Mouse (Mus musculus) stomach, embryonic 14.5 days (tissue): ENCODE results near the gene Banp. TPM values are rescaled to one million over a fixed set of nuclear protein-coding genes. Genes with fewer than 3 reads are reported as not detected.

Source experiments
- ATAC-seq: fragments of 200-750 bp; cut with Nextera tagmentation; 2 replicates; pipeline ENCODE4 v1.8.0; 2017; ENCODE audit warnings: low read depth, moderate TSS enrichment; ENCODE audit not compliant: insufficient number of reproducible peaks, insufficient read depth, low FRiP score
- H3K27ac ChIP-seq: fragments of 300-500 bp; sonication (generic); 2 replicates; pipeline ENCODE4 v1.5.1; 2014; ENCODE audit warnings: mild to moderate bottlenecking, low read length, moderate library complexity, mixed read lengths
- H3K27me3 ChIP-seq: fragments of 300-500 bp; sonication (generic); 2 replicates; pipeline ENCODE4 v1.6.1; 2014; ENCODE audit warnings: low read length, control low read depth, mixed read lengths; ENCODE audit not compliant: control insufficient read depth, insufficient read depth
- H3K36me3 ChIP-seq: fragments of 300-500 bp; sonication (generic); 2 replicates; pipeline ENCODE4 v1.6.1; 2014; ENCODE audit warnings: mild to moderate bottlenecking, control low read depth, low read length, moderate library complexity, mixed read lengths; ENCODE audit not compliant: control insufficient read depth, insufficient read depth
- H3K4me1 ChIP-seq: fragments of 300-500 bp; sonication (generic); 2 replicates; pipeline ENCODE4 v1.6.1; 2014; ENCODE audit warnings: low read length, control low read depth, mixed read lengths; ENCODE audit not compliant: control insufficient read depth, insufficient read depth
- H3K4me2 ChIP-seq: fragments of 300-500 bp; sonication (generic); replicated peaks from 2 replicates; pipeline ENCODE4 v1.6.1; 2014; ENCODE audit warnings: low read depth, low read length, control low read depth
- H3K4me3 ChIP-seq: fragments of 300-500 bp; sonication (generic); 2 replicates; pipeline ENCODE4 v1.5.1; 2014; ENCODE audit warnings: low read depth, low read length, control low read depth
- H3K9ac ChIP-seq: fragments of 300-500 bp; sonication (generic); replicated peaks from 2 replicates; pipeline ENCODE4 v1.6.1; 2014; ENCODE audit warnings: low read depth, mild to moderate bottlenecking, control low read depth, low read length, moderate library complexity, mixed read lengths
- H3K9me3 ChIP-seq: fragments of 300-500 bp; sonication (generic); 2 replicates; pipeline ENCODE4 v1.6.1; 2016; ENCODE audit warnings: low read depth, low read length, control low read depth; ENCODE audit not compliant: control insufficient read depth
- WGBS: fragments of 180-500 bp; shearing (Covaris S2); extraction: QIAGEN DNeasy Blood & Tissue Kit; methylation state at CpG from one replicate; pipeline ENCODE4 v1.1.7; 2014; 5-methylcytosine and 5-hydroxymethylcytosine counted together
- polyA plus RNA-seq: library from polyadenylated mRNA; unstranded; fragments of >200 nt; fragmentation: Nextera tagmentation; extraction: Ambion mirVana; gene quantifications from 2 replicates; pipeline ENCODE4 v1.2.1, GENCODE M21; 2014

Banp gene
- polyA plus RNA-seq, 1 experiment from 2014 or later = 42.4 TPM

DNA sequence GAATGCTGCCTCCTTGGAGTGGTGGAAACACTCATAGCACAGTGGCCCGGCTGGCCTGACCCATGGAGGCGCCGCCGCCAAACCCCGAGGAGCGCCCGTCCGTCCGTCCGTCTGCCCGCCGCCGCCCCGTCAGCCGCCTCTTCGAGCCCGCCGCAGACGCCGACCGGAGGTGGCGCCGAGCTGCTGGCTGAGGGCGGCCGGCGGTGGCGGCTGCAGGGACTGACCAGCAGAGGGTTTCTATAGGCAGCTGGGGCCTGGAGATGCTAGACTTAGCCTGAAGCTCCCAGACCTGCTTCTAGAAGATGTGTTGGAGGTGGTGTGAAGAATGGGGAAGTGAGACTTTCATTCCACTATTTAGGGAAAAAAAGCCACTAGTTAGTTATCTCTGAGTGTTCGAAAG is 24.4 kb downstream of the Banp start:
- no peak for ATAC-seq
- no peak overlapping the region for H3K27ac ChIP-seq
- 90% methylated on average over 28 of the region's 28 CpGs for WGBS

DNA sequence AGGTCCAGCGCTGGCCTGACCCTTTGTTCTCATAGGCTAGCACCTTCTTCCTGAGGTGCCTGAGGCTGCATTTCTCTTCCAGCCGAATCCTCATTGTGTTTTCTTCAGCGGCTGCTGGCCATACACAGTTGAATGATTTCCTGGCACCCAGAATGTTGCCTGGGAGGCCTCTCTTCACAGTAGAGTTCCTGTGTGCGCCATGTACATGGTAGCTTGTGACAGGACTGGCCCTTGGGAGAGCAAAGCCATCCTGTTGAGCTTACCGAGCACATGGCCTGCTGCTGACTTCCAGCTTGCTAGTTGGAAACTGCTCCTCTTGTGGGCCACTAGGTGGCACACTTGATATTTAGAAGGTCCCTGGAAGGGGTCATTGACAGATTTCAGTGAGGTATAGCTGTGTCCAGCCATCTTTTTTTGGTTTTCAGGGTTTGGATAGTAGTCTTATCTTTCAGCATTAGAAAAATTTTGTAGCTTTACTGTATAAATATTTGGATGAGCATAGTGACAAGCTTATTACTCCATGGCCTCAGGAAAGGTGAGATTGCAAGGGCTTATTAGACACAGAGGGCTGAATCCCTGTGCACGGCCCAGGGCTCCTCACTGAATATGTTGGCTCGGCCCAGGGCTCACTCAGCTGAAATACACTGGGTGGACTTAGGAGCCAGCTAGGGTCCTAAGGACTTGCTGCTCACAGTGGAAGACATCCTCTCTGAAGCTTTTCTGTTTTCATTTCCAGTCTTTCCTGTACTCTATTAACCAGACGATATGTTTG is 28.5 kb downstream of the Banp start:
- no peaks in the 10 kb centered on the region for H3K27me3 ChIP-seq
- WGBS = 67% methylated on average over 8 of the region's 8 CpGs
- H3K27ac ChIP-seq = no peak overlapping the region
- H3K4me3 ChIP-seq = no peak overlapping the region
- no peak overlapping the region for H3K4me2 ChIP-seq
- peaks cover 64% of the 10 kb centered on the region for H3K36me3 ChIP-seq
- H3K4me1 ChIP-seq = no peaks in the 10 kb centered on the region
- no peak overlapping the region for H3K9ac ChIP-seq
- H3K9me3 ChIP-seq = no peaks in the 10 kb centered on the region
- ATAC-seq = peak; percentile 61; the same call in 1 of the 2 replicates

More for the DNA sequence above, 24.4 kb downstream of the Banp start:
- H3K4me3 ChIP-seq = no peak overlapping the region
- no peak overlapping the region for H3K4me2 ChIP-seq
- no peaks in the 10 kb centered on the region for H3K27me3 ChIP-seq
- no peak overlapping the region for H3K9ac ChIP-seq
- H3K9me3 ChIP-seq = no peaks in the 10 kb centered on the region
- peaks cover 36% of the 10 kb centered on the region for H3K36me3 ChIP-seq
- no peaks in the 10 kb centered on the region for H3K4me1 ChIP-seq

DNA sequence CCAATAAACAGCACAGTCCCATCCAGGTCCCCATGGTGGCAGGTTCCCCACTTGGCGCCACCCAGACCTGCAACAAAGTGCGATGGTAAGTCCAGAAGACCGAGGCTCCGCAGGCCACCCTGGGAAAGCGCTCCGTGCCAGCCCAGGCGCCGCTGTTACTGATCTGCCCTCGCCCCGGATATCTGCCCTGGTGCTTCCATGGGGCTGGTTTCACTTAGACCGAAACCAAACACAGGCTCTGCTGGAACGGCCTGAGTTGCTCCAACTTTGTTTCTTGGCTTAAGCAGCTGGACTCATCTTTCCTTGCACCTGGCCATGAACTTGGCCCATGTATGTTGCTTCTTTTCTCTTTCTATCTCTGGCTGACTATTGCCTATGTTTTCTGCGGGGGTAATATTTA is 29.1 kb downstream of the Banp start:
- no peak for ATAC-seq
- H3K27me3 ChIP-seq = no peaks in the 10 kb centered on the region
- H3K4me1 ChIP-seq = no peaks in the 10 kb centered on the region
- no peak overlapping the region for H3K9ac ChIP-seq
- peaks cover 67% of the 10 kb centered on the region for H3K36me3 ChIP-seq
- WGBS = 97% methylated on average over 13 of the region's 13 CpGs
- H3K9me3 ChIP-seq = no peaks in the 10 kb centered on the region
- no peak overlapping the region for H3K4me2 ChIP-seq
- no peak overlapping the region for H3K27ac ChIP-seq
- H3K4me3 ChIP-seq = no peak overlapping the region

DNA sequence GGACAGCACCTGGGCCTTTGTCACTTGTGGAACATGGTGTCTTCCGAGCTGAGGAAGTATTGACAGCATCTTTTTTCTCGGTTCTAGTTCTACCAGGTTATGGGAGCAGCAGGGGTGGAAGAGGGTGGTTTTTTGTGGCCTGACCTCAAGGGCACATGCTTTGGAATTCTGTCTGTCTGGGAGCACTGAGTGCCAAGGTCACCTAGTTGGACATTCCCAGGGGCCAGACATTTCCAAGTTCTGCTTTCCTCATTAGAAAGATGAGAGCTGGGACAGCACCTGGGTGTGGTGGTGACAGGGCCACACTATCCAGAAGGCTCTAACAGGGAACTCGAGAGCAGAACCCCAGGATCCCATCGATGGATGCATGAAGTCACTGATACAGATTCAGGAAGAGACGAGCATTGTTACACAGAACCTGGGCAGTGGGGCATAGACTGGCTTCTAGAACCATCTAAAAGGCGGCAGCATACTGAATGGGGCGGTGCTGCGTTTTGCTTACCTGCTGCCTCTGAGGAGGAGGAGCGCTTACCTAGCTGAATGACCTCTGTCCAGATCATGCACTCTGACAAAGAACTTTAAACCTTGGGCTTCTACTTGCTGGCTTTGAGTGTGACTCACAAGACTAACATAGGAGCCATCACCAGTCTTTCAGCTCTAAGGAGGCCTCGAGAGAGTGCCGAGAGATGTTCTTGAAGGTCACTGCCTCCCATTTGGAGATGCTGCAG is 31.4 kb downstream of the Banp start:
- no peaks in the 10 kb centered on the region for H3K9me3 ChIP-seq
- ATAC-seq = no peak
- H3K4me1 ChIP-seq = no peaks in the 10 kb centered on the region
- H3K4me3 ChIP-seq = no peak overlapping the region
- H3K9ac ChIP-seq = no peak overlapping the region
- no peak overlapping the region for H3K27ac ChIP-seq
- H3K27me3 ChIP-seq = no peaks in the 10 kb centered on the region
- no peak overlapping the region for H3K4me2 ChIP-seq
- WGBS = 92% methylated on average over 11 of the region's 11 CpGs
- H3K36me3 ChIP-seq = peaks cover 53% of the 10 kb centered on the region

DNA sequence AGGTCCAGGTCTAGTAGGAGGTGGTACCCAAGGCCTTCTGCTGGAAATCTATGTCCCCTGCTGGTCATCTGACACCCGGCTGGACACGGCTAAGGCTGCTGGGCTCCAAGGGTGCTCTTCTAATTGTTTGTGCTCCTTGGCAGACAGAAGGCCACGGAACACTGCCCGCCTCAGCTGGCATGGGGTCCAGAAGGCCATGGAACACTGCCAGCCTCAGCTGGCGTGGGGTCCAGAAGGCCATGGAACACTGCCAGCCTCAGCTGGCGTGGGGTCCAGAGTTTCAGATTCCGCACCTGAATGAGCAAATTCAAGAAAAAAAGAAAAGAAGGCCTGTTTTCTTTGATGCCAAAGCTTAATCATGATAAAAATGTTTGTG is 32.0 kb downstream of the Banp start:
- Histone ChIP-seq H3K36me3 (peaks cover 47% of the 10 kb centered on the region), H3K9me3 (no peaks in the 10 kb centered on the region), H3K4me1 (no peaks in the 10 kb centered on the region), H3K27ac (no peak overlapping the region), H3K27me3 (no peaks in the 10 kb centered on the region), H3K4me3 (no peak overlapping the region), H3K4me2 (no peak overlapping the region), H3K9ac (no peak overlapping the region)
- ATAC-seq = no peak
- 93% methylated on average over 7 of the region's 7 CpGs for WGBS

- WGBS = 97% methylated on average over 3 of the region's 3 CpGs
- ATAC-seq = no peak
- H3K4me2 ChIP-seq = no peak overlapping the region
- no peaks in the 10 kb centered on the region for H3K9me3 ChIP-seq
- no peaks in the 10 kb centered on the region for H3K27me3 ChIP-seq
- no peak overlapping the region for H3K27ac ChIP-seq
- no peak overlapping the region for H3K9ac ChIP-seq
- H3K4me1 ChIP-seq = no peaks in the 10 kb centered on the region
- H3K36me3 ChIP-seq = peaks cover 29% of the 10 kb centered on the region
- H3K4me3 ChIP-seq = no peak overlapping the region
These were observed 36.1 kb downstream of the Banp start for GRCm38 (mm10) chr8:121985673-121986072.

DNA sequence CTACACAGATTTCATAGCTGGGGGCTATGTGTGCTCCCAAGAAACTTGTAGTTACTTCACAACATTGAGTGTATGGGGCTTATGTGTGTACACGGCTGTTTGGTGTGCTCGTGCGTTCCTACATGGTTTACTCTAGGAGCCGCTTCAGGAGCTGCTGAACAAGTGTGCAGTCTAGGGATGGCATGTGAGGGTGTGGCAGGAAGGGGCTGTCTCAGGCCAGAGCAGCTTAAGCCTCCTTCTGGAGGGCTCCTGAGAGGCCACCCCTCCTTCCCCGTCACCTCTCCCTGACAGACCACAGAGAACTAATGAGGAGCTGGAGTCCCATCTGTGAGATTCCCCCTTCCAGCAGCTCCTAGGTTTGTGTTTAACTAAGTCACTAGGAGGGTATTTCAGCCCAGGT is 38.3 kb downstream of the Banp start:
- Histone ChIP-seq H3K27me3 (no peaks in the 10 kb centered on the region), H3K36me3 (peaks cover 27% of the 10 kb centered on the region), H3K4me3 (no peak overlapping the region), H3K4me2 (no peak overlapping the region), H3K9me3 (no peaks in the 10 kb centered on the region), H3K4me1 (no peaks in the 10 kb centered on the region), H3K9ac (no peak overlapping the region), H3K27ac (no peak overlapping the region)
- no peak for ATAC-seq
- WGBS = 83% methylated on average over 5 of the region's 5 CpGs

- no peak overlapping the region for H3K27ac ChIP-seq
- no peaks in the 10 kb centered on the region for H3K4me1 ChIP-seq
- H3K9ac ChIP-seq = no peak overlapping the region
- H3K4me2 ChIP-seq = no peak overlapping the region
- no peaks in the 10 kb centered on the region for H3K9me3 ChIP-seq
- peaks cover 28% of the 10 kb centered on the region for H3K36me3 ChIP-seq
- ATAC-seq = no peak
- 86% methylated on average over 9 of the region's 9 CpGs for WGBS
- H3K4me3 ChIP-seq = no peak overlapping the region
- no peaks in the 10 kb centered on the region for H3K27me3 ChIP-seq
These were observed 41.1 kb downstream of the Banp start for GRCm38 (mm10) chr8:121990506-121991255.
